Mouse (Mus musculus): ENCODE measurements around the gene Kalrn.

Kalrn gene

GRCm38 (mm10) chr16:33923758-33924157 is 649.6 kb downstream of the Kalrn start:
- DNase-seq = peak; percentile 55

GRCm38 (mm10) chr16:33923001-33923316 is 650.4 kb downstream of the Kalrn start:
- DNase-seq = no peak

- DNase-seq = peak; percentile 64
Measured at GRCm38 (mm10) chr16:33922111-33923000, 651.0 kb downstream of the Kalrn start.

- no peak for DNase-seq
Measured at GRCm38 (mm10) chr16:33921514-33921913, 651.8 kb downstream of the Kalrn start.
